Mouse (Mus musculus) mesoderm, embryonic 11.5 days (tissue): ENCODE results near the gene Mfrp.

Source experiments
- DNase-seq: peaks from one replicate; pipeline ENCODE4 v3.0.0-alpha.2; 2012; ENCODE audit warnings: low read depth, low spot score

Mfrp gene

DNA sequence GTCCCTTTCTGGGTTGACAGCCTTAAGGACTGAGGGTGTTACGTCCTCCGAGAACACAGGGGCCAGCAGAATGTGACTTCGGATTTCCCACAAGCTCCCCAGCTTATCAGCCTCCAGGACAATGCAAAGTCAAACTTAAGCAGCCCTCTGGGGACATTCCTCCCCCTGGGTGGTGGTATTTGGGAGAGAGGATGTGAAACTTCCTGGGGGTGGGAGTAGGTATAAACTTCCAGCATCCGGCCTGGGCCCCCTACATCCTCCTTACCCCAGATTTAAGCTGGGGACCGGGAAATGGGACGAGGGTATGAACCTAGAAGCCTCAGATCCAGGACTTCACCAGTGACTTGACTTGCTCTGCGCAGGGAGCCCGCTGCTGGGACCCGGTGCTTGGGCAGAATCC lies 28.1 kb downstream of the Mfrp start:
- DNase-seq, result no peak

DNA sequence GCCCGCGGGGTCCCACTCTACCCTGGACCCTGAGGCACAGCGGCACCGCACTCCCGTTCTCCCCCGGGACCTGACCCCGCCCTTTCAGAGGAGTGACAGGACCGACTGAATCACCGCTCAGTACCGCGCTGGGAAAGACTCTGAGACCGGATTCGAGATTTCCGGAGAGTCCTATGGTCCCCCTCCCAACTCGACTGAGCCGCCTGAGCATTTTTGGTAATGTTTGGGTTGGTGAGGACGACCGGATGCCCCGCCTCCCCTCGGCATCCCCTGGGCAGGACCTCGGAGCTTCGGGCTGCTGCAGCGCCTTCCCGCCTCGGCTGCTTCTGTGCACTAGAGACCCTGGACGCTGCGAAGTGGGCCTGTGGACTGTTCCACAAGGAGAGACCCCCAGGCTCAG lies 28.5 kb downstream of the Mfrp start:
- DNase-seq, result peak; percentile 75

DNA sequence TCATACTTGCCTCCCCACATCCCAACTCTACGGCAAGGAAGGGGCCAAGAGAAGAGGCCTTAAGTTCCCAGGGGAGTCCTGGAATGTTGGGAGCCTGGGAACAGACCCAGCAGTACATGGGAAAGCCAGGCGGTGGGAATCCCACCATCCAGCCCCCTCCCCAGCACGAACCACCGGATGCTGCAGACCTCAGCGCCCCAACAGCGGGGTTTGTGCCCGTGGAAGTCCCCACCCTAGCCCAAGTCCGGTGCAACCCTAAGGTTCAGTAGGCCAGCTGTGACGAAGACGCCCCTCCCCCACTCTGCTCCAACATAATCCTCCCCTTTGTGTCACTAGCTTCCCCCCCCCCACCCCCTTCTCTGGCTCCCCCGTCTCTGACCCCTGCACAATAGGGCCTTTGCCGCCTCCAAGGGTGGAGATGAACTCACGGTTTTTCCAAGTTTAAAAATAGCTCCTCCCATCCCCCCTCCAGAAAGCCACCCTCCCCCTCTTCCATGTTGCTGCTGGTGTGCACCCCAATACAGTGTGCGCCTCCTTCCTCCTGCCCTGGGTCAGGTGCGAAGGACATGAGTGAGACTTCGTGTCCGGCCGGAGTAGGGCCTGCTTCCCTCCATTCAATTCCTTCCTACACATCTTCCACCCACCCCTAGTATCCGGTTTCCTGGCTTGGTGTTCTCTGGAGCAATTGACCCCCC lies 29.2 kb downstream of the Mfrp start:
- peak; percentile 66 for DNase-seq

DNA sequence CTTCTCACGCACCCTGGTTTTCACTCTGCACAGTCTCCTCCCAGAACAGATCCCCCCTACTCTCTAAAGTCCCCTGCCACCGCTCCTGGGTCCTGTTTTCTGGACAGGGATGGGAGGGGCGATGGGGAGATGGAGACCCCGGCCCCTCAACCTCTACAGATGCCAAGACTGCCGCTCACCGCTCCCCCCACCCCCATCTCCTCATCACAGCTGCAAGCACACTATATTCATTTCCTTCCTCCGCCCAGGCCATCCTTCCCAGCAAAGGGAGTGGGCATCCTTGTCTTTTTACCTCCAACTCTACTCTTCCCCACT lies 29.7 kb downstream of the Mfrp start:
- DNase-seq, result no peak

DNA sequence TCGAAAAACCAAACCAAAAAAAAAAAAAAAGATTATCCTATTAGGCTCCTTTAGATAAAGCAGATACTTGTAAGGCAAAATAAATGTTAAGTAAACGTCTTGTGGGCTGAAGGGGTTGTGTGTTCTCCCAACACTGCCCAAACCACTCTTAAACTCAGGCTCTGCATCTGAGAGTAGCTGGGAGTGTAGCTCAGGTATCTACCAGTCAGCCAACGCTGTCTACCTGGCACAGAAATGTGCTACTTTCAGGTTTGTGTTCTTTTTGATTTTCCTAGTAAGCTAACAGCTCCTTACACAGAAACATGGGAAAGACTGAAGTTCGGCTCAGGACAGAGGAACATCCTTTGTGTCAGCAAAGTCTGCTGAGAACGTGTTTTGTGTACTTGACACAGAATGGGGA lies 30.7 kb downstream of the Mfrp start:
- no peak for DNase-seq

DNA sequence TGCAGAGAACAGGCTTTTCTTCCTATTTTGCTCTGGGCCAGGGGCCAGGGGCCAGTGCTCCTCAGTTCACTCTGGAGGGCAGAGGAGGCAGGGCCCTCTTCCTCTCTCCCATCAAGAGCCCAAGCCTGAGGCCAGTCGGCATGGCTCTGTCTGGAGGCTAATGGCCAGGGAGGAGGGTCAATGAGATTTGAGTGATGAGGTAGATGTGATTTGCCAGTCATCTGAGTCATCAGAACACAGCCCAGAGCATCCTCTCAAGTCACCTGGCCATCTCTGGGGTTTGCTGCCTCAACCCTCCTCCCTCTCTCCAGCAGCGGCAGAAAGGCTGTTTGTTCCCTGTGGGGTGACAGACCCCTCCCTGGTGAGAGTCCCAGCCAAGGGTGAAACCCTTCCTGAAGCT lies 31.8 kb downstream of the Mfrp start:
- DNase-seq, result no peak

DNA sequence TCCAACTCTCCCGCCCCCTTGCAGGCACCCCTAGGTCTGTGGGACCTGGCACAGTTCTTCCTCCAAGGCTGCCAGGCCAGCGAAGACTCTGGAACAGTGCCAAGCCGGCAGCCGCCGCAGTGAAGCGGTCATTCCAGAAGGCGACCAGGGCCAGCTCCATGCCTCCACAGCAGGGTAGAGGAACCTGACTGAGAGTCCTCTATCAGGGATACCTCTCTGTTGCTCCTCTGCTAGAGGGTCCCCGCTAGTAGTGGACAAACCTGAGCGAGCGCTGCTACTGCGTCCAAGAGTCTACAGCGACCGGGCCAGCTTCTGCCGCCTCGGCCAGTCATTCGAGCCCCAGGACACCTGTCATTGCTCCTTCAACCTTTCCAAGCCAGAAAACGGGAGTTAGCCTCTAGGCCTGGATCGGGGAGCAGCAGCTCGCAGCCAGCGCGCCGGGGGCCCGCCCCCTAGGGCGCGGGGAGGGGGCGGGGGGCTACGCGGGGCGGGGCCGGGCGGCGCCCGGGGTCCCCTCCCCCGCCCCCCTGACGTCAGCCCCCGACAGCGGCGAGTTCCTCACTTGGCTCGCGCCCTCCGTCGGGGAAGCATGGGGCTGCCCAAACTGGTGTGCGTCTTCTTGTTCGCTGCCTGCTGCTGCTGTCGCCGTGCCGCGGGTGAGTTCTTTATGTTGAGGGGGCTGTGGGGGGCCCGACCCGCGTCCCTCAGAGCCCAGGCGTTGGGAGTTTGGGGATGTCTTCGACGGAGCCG lies 32.7 kb downstream of the Mfrp start, which contains the start of gene Mcam:
TSS of gene Mcam (plus strand) at position 369 of the 750 bp plus-strand sequence.
- peak; percentile 54 for DNase-seq

DNA sequence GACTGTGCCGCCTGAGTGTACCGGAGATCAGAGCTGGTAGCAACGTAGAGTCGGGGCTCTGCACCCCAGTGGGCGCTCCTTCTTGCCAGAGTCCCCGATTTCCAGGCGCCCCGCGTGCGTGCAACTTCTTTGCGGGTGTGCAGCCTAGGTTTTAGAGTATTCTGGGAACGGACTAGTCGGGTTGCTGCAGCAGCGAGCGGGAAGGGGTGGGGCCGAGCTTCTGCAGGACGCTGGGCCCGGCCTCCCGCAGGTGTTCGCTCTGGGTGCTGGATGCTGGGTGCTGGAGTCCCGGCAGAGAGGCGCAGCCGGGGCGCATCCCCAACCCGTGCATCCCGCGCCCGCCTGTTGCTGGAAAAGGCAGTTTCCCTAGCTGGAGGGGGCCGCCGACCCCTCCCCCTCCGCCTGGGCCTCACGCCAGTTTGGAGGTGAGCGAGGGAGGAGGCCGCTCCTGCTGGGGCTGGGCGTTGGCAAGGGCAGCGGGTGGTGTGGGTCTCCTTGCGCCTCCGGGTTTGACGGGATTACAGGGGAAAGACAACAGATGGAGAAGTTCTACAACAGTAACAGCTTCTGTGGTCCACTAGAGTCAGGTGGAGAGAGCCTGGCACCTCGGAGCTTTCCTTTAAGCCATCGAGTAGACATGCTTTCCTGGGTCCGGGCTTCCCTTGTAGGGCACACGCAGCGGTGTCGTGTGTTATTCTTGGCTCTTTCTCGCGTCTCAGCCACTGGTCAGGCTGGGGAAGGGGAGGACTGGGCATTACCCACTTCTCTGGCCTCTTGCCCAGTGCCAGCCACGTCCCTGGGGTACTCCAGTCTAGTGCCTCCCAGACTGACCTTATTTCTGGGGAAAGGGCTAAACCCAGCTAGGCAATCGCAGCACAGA lies 33.6 kb downstream of the Mfrp start:
- no peak for DNase-seq

DNA sequence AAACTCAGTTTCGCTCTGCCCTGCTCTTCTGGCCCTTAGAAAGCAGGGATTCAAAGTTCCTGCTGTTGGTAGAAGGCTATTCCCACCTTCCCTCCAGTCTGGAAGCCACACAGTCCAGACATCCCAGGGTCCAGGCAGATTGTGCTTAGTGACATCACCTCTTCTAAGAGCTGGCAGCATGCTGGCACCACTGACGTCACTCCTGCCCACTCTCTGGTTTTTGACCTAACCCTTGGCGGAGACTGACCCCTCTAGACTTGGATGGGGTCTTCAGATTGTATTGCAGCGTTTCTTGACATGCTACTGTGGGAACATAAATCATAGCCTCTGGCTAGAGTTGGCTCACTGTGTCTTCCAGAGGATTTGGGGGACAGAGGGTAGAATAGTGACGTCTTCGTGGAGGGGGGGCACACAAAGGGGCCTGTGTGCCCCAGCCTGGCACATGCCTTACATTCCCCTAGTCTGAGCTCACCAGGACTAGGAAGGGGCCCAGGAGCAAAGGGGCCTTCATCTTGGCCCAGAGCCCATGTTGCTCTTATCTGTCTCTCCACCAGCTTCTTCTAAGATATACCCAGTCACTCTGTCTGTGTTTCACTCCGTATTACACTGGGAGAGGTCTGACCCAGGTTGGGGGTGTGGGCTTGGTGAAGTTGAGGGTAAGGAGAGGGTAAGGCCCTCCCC lies 34.3 kb downstream of the Mfrp start:
- DNase-seq, result no peak

DNA sequence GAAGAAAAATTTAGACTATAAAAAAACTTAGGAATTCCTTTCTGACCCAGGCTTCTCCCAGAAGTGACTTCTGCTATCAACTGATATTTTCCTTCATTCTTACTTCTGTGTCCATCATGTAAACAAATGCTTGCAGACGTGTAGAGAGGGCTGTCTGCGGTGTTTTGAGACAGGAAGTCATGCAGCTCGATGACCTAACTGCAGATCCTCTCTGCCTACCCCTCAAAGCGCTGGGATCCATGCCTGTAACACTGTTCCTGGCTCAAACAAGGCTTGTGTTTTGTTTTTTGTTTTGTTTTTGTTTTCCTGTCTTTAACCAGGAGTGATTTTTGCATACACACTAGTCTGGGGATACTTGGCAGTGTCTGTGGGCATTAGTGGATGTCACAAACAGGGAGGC lies 36.3 kb downstream of the Mfrp start:
- DNase-seq, result no peak

DNA sequence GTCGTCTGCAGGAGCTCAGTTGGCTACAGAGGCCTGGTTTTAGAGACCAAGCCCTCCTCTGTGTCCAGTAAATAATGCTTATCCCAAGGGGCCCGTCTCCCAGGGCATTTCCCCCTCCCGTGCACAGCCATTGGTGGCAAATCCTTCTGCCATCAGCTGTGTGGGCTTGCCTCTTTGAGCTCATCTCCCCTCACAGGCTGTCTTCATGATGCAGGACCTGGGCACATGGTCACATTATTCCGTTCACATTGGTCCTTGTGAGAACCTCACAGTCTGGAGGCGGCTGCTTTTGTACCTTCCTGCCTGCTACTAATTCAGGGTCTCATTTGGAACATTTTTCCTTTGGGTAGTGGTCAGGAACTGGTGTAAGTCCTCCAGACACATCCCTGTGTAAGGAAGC lies 40.4 kb downstream of the Mfrp start:
- no peak for DNase-seq

DNA sequence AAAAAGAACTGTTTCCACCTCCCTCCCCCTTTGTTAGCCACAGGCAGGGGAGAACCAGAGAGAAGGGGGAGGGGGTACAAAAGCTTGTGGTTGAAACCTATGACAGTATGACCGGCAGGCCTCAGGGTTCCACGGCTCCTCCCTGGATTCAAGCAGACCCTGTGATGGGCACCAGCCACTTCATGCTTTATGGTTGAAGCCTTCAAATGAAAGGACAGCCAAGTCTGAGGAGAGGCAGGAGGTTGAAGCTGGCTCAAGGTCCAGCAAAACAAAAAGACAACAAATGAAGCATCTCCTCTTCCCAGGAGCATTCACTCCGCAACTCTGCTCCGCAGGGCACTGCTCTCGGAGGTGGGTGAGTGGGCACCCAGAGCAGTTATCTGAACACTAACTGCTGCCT lies 41.9 kb downstream of the Mfrp start:
- no peak for DNase-seq

DNA sequence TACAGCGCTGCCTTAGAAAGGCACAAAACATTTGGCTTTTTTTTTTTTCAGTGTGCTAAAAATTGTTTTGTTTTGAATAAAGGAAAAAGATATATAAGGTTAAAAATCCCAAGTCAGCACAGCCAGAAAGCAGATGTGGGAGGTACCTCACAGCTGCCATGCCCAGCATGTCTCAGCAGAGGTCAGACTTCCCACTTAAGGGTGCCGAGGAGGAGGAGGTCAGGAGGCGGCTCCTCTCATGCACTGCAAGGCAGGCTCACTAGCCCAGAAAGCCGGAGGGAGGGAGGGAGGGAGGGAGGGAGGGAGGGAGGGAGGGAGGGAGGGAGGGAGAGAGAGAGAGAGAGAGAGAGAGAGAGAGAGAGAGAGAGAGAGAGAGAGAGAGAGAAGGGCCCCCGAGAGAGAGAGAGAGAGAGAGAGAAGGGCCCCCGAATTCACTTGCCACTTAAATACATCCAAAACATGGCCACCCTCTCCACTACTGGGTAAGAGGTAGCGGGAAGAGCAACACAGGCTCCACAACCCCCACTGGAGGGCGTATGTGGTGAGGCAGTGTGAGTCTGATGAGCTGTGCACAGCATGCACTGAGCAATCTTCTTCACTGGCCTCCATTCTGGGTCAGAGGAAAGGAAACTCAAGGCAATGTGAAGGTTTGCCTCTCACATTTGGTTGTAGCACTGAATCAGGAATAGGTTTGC lies 42.6 kb downstream of the Mfrp start:
- DNase-seq, result no peak

DNA sequence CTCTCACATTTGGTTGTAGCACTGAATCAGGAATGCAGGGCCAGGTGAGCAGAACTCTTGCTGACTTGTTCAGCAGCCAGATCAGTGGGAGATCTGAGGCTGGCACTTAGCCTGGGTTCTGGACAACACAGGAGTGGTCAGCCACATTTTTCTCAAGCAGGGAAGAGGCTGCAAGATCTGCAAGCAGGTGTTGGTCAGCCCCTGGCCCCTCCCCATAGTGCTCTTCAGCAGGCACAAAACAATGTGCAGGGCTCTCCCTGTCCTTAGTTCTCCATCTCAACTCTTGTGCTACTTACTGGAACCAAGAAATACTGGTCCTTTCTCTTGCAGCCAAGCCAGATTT lies 43.2 kb downstream of the Mfrp start:
- DNase-seq, result no peak

DNA sequence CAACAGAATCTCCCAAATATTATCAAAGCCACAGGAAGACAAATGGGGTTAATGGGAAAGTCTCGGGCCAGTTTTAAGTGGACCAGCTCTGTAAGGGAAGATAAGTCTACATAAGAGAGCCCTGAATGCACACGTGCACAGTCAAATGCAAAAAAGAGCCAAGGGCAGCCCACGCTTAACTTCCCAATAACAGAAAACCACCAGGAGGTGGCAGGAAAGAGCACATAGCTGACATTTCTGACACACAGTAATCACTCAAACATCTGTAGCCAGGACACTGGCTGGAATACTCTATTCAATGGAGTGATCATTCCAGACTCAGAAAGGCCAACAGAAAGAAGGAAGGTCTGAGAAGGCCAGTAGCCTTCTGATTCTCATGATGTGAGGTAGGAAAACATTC lies 45.8 kb downstream of the Mfrp start:
- no peak for DNase-seq
